ENCODE assay signal across 8 mouse cellular contexts in the genomic region with DNA sequence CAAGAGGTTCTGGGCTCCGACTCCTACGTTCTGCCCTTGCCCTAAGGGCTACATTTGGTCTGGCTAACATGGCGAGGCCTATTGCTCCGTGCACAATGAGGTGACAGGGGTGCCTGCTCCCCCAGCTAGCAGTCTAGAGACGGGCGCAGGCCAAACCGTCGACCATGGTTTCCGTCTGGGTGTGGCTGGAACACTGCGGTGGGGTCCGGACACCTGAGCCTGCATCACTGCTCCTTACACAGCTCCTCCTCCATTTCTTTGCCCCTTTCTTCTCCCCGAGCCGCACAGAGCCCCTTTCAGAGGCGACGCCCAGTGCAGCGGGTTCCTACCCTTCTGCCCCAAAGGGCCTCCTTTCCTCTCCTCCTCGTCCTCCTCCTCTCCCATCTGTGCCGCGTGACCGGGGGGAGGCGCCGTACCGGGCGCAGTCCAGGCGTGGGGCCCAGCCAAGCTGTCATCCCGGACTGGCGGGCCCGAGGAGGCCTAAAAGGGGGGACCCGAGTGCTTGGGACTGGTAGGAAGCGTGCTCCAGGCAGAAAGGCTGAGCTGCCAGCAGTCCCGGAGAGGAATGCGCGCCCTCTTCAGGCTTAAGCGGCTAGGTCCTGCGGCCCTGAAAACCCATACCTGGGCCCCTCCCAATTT. TPM values are rescaled to one million over a fixed set of nuclear protein-coding genes. Genes with fewer than 3 reads are reported as not detected.
A peak's percentile ranks its signal among the peaks of the same experiment; 100 is the strongest.
DNase-seq lines count a peak whose midpoint lies in the region; ATAC-seq and TF ChIP-seq lines count a peak whose summit lies in the region.

No protein-coding gene starts in this region.

- H3K4me3 ChIP-seq in bone marrow, adult 2 months (replicated peaks; ENCODE audit: control insufficient read depth, low read depth, low read length) = peak overlapping the region; percentile 65
- peak overlapping the region; percentile 35 to 42 for H3K4me3 ChIP-seq in heart, embryonic 14.5 days (ENCODE audit: control insufficient read depth in 1 of 2, insufficient read depth in 1 of 2, low read depth in 1 of 2, low read length in 2 of 2)

- H3K27me3 ChIP-seq in heart, embryonic 14.5 days (ENCODE audit: control insufficient read depth, insufficient read depth, low read length) = no peaks in the 10 kb centered on the region

- peak; percentile 56 to 72 for DNase-seq in CD8-positive naive resting alpha-beta T cell, adult 2 months (ENCODE audit: low read depth in 2 of 2, low spot score in 2 of 2)
- peak; percentile 77 for DNase-seq in kidney, postnatal 10 days
- peak; percentile 76 for DNase-seq in lung, postnatal 36 days
- DNase-seq in ovary, postnatal 36 days (ENCODE audit: low spot score) = peak; percentile 67
- DNase-seq in urinary bladder, postnatal 10 days (ENCODE audit: low spot score) = peak; percentile 26

- TF ChIP-seq CTCF in bone marrow, adult 2 months (IDR thresholded peaks at IDR 0.05; ENCODE audit: control insufficient read depth, insufficient read depth, low read length) = peak; percentile 47; the same call in 1 of the 2 replicates

- H3K9ac ChIP-seq in heart, embryonic 14.5 days (ENCODE audit: low read length) = peak overlapping the region; percentile 22; the same call in 1 of the 2 replicates

- H3K27ac ChIP-seq in bone marrow, adult 2 months (ENCODE audit: control insufficient read depth, insufficient read depth, low read depth, low read length, poor library complexity) = 0 out of 2 replicates have a peak overlapping the region, but pooled peaks have one; percentile 8
- H3K27ac ChIP-seq in heart, embryonic 14.5 days (replicated peaks in 1 of 2; ENCODE audit: control insufficient read depth in 1 of 2, insufficient read depth in 1 of 2, low read depth in 2 of 2, low read length in 2 of 2) = no peak overlapping the region; a peak in 2 of 4 replicates

- no peak; the same call in 1 of the 2 replicates for TF ChIP-seq POLR2A in bone marrow, adult 2 months (IDR thresholded peaks at IDR 0.05; ENCODE audit: borderline replicate concordance, control insufficient read depth, low read depth, low read length)

- H3K9me3 ChIP-seq in heart, embryonic 14.5 days (ENCODE audit: control insufficient read depth, low read length) = no peaks in the 10 kb centered on the region

- WGBS in bone marrow, adult 2 months = under 1% methylated on average over 35 of the region's 35 CpGs
- WGBS in heart, embryonic 14.5 days = under 1% methylated on average over 35 of the region's 35 CpGs

- no peaks in the 10 kb centered on the region for H3K36me3 ChIP-seq in heart, embryonic 14.5 days (ENCODE audit: control insufficient read depth, insufficient read depth, low read length)

- peak; percentile 10; the same call in 1 of the 2 replicates for ATAC-seq in erythroblast, adult 5-6 weeks (replicated peaks; ENCODE audit: low FRiP score, poor library complexity, severe bottlenecking)
- peak; percentile 40 for ATAC-seq in heart, embryonic 14.5 days (ENCODE audit: insufficient number of reproducible peaks, insufficient read depth, low FRiP score, low read depth)

- peak overlapping the region; percentile 77 for H3K4me2 ChIP-seq in heart, embryonic 14.5 days (ENCODE audit: low read length)

- peaks cover 3% of the 10 kb centered on the region for H3K4me1 ChIP-seq in bone marrow, adult 2 months (ENCODE audit: control insufficient read depth, insufficient read depth, low read length)
- H3K4me1 ChIP-seq in heart, embryonic 14.5 days (ENCODE audit: control insufficient read depth in 2 of 2, insufficient read depth in 2 of 2, low read length in 2 of 2) = peaks cover 20 to 21% of the 10 kb centered on the region in 2 experiments

RNA-seq across cellular contexts. Expression of gene Ccne1, which starts 21.6 kb away (rescaled TPM):
- polyA plus RNA-seq in bone marrow, adult 2 months (2011; ENCODE audit: insufficient read depth, insufficient read length, low replicate concordance, missing spikeins) = 54.8 and 58.5 TPM in 2 replicates
- 18.8 and 62.1 TPM in 2 replicates for total RNA-seq in erythroblast, adult 5-6 weeks (2015; ENCODE audit: low replicate concordance)
- 50.2 and 65.5 TPM in 2 replicates for total RNA-seq in erythroblast, adult 5-6 weeks (2017; ENCODE audit: low replicate concordance)
- 29.2 and 33.2 TPM in 2 replicates for polyA plus RNA-seq in heart, embryonic 14.5 days (2014; fragmentation: Nextera tagmentation; extraction: Ambion mirVana)

Comparison
In these comparisons a context has a peak if more than half of its experiments do, and no peak if none do; other contexts are left out.
1. DNase-seq: peak in every context shown above with its lines; median percentile 77 in kidney, postnatal 10 days; 76 in lung, postnatal 36 days; 67 in ovary, postnatal 36 days; 64 in CD8-positive naive resting alpha-beta T cell, adult 2 months; 26 in urinary bladder, postnatal 10 days.